Mouse (Mus musculus): Measurements from ENCODE around the gene Cacnb4. TPM values are rescaled to one million over a fixed set of nuclear protein-coding genes. Genes with fewer than 3 reads are reported as not detected.

Gene Cacnb4
- polyA plus RNA-seq, 1 experiment, result not detected

DNA sequence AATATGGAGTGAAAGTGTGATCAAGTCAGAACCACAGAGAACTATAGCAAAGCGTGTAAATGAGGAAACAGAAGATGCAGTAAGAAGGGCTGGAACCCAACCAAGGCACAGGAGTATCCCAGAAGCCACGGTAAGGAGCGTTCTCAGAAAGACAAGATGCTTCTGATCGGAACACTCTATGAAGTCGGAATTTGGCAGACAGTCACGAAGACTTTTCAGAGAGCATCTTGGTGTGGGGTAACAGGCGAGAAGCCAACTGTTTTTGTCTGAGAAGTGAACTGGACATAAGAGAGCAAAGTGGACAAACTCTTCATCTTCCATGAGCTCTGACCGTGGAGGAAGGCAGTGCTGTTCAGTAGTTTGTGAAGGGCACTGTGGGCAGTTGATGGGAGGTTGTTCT, 73.7 kb downstream of the Cacnb4 start:
- no peak overlapping the region for H3K4me3 ChIP-seq (ENCODE audit: low read depth, low read length)
- H3K36me3 ChIP-seq (ENCODE audit: control insufficient read depth, insufficient read depth, low read length, poor library complexity, severe bottlenecking), result no peaks in the 10 kb centered on the region
- H3K4me1 ChIP-seq (ENCODE audit: control insufficient read depth, insufficient read depth, low read length), result no peaks in the 10 kb centered on the region
- H3K9me3 ChIP-seq (replicated peaks; ENCODE audit: control insufficient read depth, insufficient read depth, low read length, poor library complexity, severe bottlenecking), result no peaks in the 10 kb centered on the region
- no peak overlapping the region for H3K27ac ChIP-seq (ENCODE audit: insufficient read depth, low read length)
- H3K9ac ChIP-seq (ENCODE audit: low read depth, poor library complexity, severe bottlenecking), result no peak overlapping the region
- H3K27me3 ChIP-seq (ENCODE audit: control insufficient read depth, insufficient read depth, low read length, poor library complexity, severe bottlenecking), result no peaks in the 10 kb centered on the region
- TF ChIP-seq CTCF (IDR thresholded peaks at IDR 0.05; ENCODE audit: low read depth, low read length) (no peak), EP300 (IDR thresholded peaks at IDR 0.05; ENCODE audit: insufficient read depth, low read depth, low read length) (no peak), POLR2A (IDR thresholded peaks at IDR 0.05; ENCODE audit: insufficient read depth, low read length) (no peak)

DNA sequence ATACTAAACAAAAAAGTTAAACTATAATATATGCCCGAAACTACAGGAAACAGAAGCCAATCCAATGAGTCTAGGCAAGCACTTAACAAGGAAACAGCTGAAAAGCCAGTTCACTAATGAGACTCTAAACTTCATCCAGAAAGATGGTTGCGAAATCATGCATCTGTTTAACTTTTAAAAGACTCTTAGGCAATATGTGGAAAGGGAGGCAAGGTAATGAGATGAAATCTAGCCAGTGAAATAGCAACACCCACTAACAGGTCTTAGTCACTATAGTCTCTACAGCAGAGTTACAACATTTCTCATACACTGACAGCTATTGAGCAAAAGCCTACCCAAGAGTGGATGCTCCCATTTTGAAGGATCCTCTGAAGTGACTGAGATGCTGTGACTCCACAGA, 74.4 kb downstream of the Cacnb4 start:
- Histone ChIP-seq H3K27me3 (ENCODE audit: control insufficient read depth, insufficient read depth, low read length, poor library complexity, severe bottlenecking) (no peaks in the 10 kb centered on the region), H3K36me3 (ENCODE audit: control insufficient read depth, insufficient read depth, low read length, poor library complexity, severe bottlenecking) (no peaks in the 10 kb centered on the region), H3K9me3 (replicated peaks; ENCODE audit: control insufficient read depth, insufficient read depth, low read length, poor library complexity, severe bottlenecking) (no peaks in the 10 kb centered on the region), H3K4me1 (ENCODE audit: control insufficient read depth, insufficient read depth, low read length) (no peaks in the 10 kb centered on the region), H3K9ac (ENCODE audit: low read depth, poor library complexity, severe bottlenecking) (no peak overlapping the region), H3K27ac (ENCODE audit: insufficient read depth, low read length) (no peak overlapping the region), H3K4me3 (ENCODE audit: low read depth, low read length) (no peak overlapping the region)
- TF ChIP-seq POLR2A (IDR thresholded peaks at IDR 0.05; ENCODE audit: insufficient read depth, low read length), result no peak
- no peak for TF ChIP-seq CTCF (IDR thresholded peaks at IDR 0.05; ENCODE audit: low read depth, low read length)
- TF ChIP-seq EP300 (IDR thresholded peaks at IDR 0.05; ENCODE audit: insufficient read depth, low read depth, low read length), result no peak

DNA sequence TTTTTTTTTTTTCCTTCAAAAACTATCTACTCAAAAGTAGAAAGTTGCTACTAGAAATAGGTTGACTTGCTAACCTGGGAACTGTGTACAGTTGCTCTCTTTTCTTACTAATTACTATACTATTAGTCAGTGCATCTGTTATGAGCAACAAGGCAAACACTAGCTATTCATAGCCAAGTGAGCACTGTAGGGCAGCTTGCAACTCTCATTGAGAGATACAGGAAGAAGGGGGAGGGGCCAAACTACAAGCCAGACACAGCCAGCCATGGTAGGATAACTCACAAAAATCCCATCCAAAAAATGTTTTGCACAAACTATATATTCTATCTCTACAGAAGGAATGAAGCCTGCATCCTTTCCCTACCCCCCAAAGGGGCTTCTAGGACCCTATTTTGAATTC, 79.1 kb downstream of the Cacnb4 start:
- TF ChIP-seq EP300 (IDR thresholded peaks at IDR 0.05; ENCODE audit: insufficient read depth, low read depth, low read length) (no peak), POLR2A (IDR thresholded peaks at IDR 0.05; ENCODE audit: insufficient read depth, low read length) (no peak), CTCF (IDR thresholded peaks at IDR 0.05; ENCODE audit: low read depth, low read length) (no peak)
- Histone ChIP-seq H3K27ac (ENCODE audit: insufficient read depth, low read length) (no peak overlapping the region), H3K9me3 (replicated peaks; ENCODE audit: control insufficient read depth, insufficient read depth, low read length, poor library complexity, severe bottlenecking) (no peaks in the 10 kb centered on the region), H3K4me3 (ENCODE audit: low read depth, low read length) (no peak overlapping the region), H3K9ac (ENCODE audit: low read depth, poor library complexity, severe bottlenecking) (no peak overlapping the region), H3K36me3 (ENCODE audit: control insufficient read depth, insufficient read depth, low read length, poor library complexity, severe bottlenecking) (no peaks in the 10 kb centered on the region), H3K4me1 (ENCODE audit: control insufficient read depth, insufficient read depth, low read length) (no peaks in the 10 kb centered on the region), H3K27me3 (ENCODE audit: control insufficient read depth, insufficient read depth, low read length, poor library complexity, severe bottlenecking) (no peaks in the 10 kb centered on the region)

DNA sequence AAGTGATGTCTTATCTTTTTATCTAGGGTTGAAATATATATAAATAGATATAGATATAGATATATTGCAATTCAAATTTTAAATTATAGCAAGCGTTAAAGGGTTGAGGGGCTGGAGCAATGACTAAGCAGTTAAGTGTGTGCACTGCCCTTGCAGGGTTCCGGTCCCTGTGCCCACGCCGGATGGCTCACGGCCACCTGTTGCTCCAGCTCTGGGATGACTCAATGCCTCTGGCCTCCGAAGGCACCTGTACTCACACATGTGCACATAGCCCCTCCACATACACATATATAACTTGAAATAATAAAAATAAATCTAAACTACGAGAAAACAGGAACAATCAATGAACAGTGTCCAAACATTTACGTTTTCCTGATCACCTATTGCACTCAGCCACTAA, 82.8 kb downstream of the Cacnb4 start:
- Histone ChIP-seq H3K4me1 (ENCODE audit: control insufficient read depth, insufficient read depth, low read length) (no peaks in the 10 kb centered on the region), H3K9me3 (replicated peaks; ENCODE audit: control insufficient read depth, insufficient read depth, low read length, poor library complexity, severe bottlenecking) (no peaks in the 10 kb centered on the region), H3K4me3 (ENCODE audit: low read depth, low read length) (no peak overlapping the region), H3K36me3 (ENCODE audit: control insufficient read depth, insufficient read depth, low read length, poor library complexity, severe bottlenecking) (no peaks in the 10 kb centered on the region), H3K27ac (ENCODE audit: insufficient read depth, low read length) (no peak overlapping the region), H3K9ac (ENCODE audit: low read depth, poor library complexity, severe bottlenecking) (no peak overlapping the region), H3K27me3 (ENCODE audit: control insufficient read depth, insufficient read depth, low read length, poor library complexity, severe bottlenecking) (no peaks in the 10 kb centered on the region)
- no peak for TF ChIP-seq CTCF (IDR thresholded peaks at IDR 0.05; ENCODE audit: low read depth, low read length)
- no peak for TF ChIP-seq POLR2A (IDR thresholded peaks at IDR 0.05; ENCODE audit: insufficient read depth, low read length)
- no peak for TF ChIP-seq EP300 (IDR thresholded peaks at IDR 0.05; ENCODE audit: insufficient read depth, low read depth, low read length)

DNA sequence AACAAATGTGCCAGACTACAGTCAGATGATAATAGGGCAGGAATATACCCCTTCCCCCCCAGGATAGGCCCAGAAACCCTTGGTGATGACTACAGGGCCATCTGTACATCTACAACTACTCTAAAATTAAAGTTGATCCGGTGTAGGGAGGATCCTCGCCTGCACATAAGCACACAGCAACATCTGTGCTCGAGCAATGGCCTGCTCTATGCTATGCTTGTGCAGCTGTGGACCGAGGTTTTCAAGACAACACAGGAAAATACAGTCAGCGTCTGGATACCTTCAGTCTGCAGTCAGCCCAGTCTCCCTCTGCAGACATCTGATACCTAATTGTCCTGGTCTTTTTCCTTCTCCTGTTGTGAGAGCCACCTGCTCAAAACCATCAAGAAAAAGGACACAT, 83.4 kb downstream of the Cacnb4 start:
- Histone ChIP-seq H3K36me3 (ENCODE audit: control insufficient read depth, insufficient read depth, low read length, poor library complexity, severe bottlenecking) (no peaks in the 10 kb centered on the region), H3K9ac (ENCODE audit: low read depth, poor library complexity, severe bottlenecking) (no peak overlapping the region), H3K4me3 (ENCODE audit: low read depth, low read length) (no peak overlapping the region), H3K27ac (ENCODE audit: insufficient read depth, low read length) (no peak overlapping the region), H3K4me1 (ENCODE audit: control insufficient read depth, insufficient read depth, low read length) (no peaks in the 10 kb centered on the region), H3K9me3 (replicated peaks; ENCODE audit: control insufficient read depth, insufficient read depth, low read length, poor library complexity, severe bottlenecking) (no peaks in the 10 kb centered on the region), H3K27me3 (ENCODE audit: control insufficient read depth, insufficient read depth, low read length, poor library complexity, severe bottlenecking) (no peaks in the 10 kb centered on the region)
- no peak for TF ChIP-seq CTCF (IDR thresholded peaks at IDR 0.05; ENCODE audit: low read depth, low read length)
- TF ChIP-seq POLR2A (IDR thresholded peaks at IDR 0.05; ENCODE audit: insufficient read depth, low read length), result no peak
- TF ChIP-seq EP300 (IDR thresholded peaks at IDR 0.05; ENCODE audit: insufficient read depth, low read depth, low read length), result no peak

- no peak overlapping the region for H3K9ac ChIP-seq (ENCODE audit: low read depth, poor library complexity, severe bottlenecking)
- no peaks in the 10 kb centered on the region for H3K4me1 ChIP-seq (ENCODE audit: control insufficient read depth, insufficient read depth, low read length)
- TF ChIP-seq CTCF (IDR thresholded peaks at IDR 0.05; ENCODE audit: low read depth, low read length) (no peak), EP300 (IDR thresholded peaks at IDR 0.05; ENCODE audit: insufficient read depth, low read depth, low read length) (no peak), POLR2A (IDR thresholded peaks at IDR 0.05; ENCODE audit: insufficient read depth, low read length) (no peak)
- no peaks in the 10 kb centered on the region for H3K9me3 ChIP-seq (replicated peaks; ENCODE audit: control insufficient read depth, insufficient read depth, low read length, poor library complexity, severe bottlenecking)
- H3K27ac ChIP-seq (ENCODE audit: insufficient read depth, low read length), result no peak overlapping the region
- no peaks in the 10 kb centered on the region for H3K36me3 ChIP-seq (ENCODE audit: control insufficient read depth, insufficient read depth, low read length, poor library complexity, severe bottlenecking)
- H3K27me3 ChIP-seq (ENCODE audit: control insufficient read depth, insufficient read depth, low read length, poor library complexity, severe bottlenecking), result no peaks in the 10 kb centered on the region
- no peak overlapping the region for H3K4me3 ChIP-seq (ENCODE audit: low read depth, low read length)
Observed at GRCm38 (mm10) chr2:52590970-52591347, 85.7 kb downstream of the Cacnb4 start.

All from ES-Bruce4 (cell line).